Mouse (Mus musculus) C2C12 (cell line): Measurements from ENCODE around the gene Ppp1r12b.

Experiments
- CTCF ChIP-seq: IDR thresholded peaks from one replicate; pipeline ENCODE4 v1.5.1; 2011; ENCODE audit not compliant: control insufficient read depth, insufficient read depth, insufficient read length
- FOSL1 ChIP-seq: IDR thresholded peaks from one replicate; pipeline ENCODE4 v1.8.0; 2011; ENCODE audit warnings: mild to moderate bottlenecking, low read length; ENCODE audit not compliant: poor library complexity, insufficient read depth, severe bottlenecking
- MAX ChIP-seq: IDR thresholded peaks from one replicate; pipeline ENCODE4 v1.6.1; 2011; ENCODE audit warnings: mild to moderate bottlenecking, control low read depth
- USF1 ChIP-seq: IDR thresholded peaks from one replicate; pipeline ENCODE4 v1.6.1; 2011; ENCODE audit warnings: low read depth, mild to moderate bottlenecking, control low read depth, moderate library complexity

DNA sequence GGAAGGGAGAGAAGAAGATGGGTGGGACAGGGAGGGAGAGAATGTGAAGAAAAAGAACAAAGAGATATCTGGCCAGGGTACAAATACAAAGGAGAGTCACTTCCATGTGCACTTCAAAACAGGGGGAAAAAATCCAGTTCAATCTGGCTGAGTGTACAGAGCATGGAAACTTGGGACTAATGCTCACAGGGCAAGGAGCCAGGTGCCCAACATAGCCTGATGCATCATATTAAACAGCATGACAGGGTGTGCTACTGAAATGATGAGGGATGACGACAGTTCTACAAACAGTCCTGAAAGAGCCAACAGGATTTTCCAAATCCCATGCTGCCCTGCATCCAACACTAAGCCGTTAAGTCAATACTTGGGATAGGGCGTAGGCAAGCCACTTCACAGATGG is 5.8 kb downstream of the Ppp1r12b start:
- no peak for TF ChIP-seq CTCF
- TF ChIP-seq USF1, result no peak
- no peak for TF ChIP-seq MAX
- TF ChIP-seq FOSL1, result no peak
